20 mouse cellular contexts compared by ENCODE assay signal in the genomic region with DNA sequence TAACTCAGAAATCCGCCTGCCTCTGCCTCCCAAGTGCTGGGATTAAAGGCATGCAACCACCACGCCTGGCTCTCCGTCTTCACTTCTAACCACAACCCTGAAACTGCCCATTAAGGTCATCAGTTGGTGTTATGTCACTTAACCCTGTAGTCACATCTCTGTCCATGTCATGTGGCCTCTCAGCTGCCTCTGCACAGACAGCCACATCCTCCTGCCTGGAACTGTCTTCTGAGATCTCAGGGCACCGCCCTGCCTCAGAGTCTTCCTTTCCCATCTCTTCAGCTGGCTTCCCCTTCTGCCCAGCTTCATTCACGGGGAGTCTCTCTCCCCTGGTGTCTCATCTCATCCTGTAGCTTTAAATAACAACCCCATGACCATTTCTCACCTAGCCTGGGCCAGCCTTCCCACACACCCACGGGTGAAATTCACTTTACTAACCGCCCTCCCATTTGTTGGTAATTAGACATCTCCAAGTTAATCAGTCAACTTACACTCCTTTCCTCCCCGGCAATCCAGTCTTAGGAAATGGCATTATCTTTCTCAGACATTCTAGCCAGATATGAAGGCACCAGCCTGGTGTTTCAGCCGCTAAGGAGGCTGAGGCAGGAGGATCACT. TPM values are rescaled to one million over a fixed set of nuclear protein-coding genes. Genes with fewer than 3 reads are reported as not detected.
DNase-seq lines count a peak whose midpoint lies in the region; ATAC-seq and TF ChIP-seq lines count a peak whose summit lies in the region.
"Had no signal": no experiment of that assay in that cellular context is flagged by ENCODE, and none has a peak within 500 bp of the region (broad histone marks: within the 10 kb centered on the region; RNA-seq: fewer than 3 reads in every experiment).

No protein-coding gene starts in this region.

- no peaks in the 10 kb centered on the region for H3K36me3 ChIP-seq in liver, embryonic 14.5 days (replicated peaks; ENCODE audit: control insufficient read depth, insufficient read depth, low read depth)
- no peaks in the 10 kb centered on the region for H3K36me3 ChIP-seq in liver, embryonic 12.5 days
- H3K36me3 ChIP-seq in kidney, embryonic 15.5 days: no peaks in the 10 kb centered on the region
- H3K36me3 ChIP-seq in hindbrain, embryonic 10.5 days: no peaks in the 10 kb centered on the region
- H3K36me3 ChIP-seq: embryonic facial prominence, embryonic 12.5 days; heart, embryonic 12.5 days had no signal

- DNase-seq in heart, adult 11 months: peak; percentile 98
- DNase-seq in heart, postnatal 4 days: no peak
- no peak for DNase-seq in liver, embryonic 14.5 days (ENCODE audit: low read depth in 3 of 3, low spot score in 3 of 3)
- no peak for DNase-seq in left cerebral cortex, postnatal 14 days (ENCODE audit: low spot score in 2 of 2)
- DNase-seq in hindbrain, embryonic 10.5 days (ENCODE audit: low spot score): no peak
- DNase-seq: adrenal gland, postnatal 36 days; cerebellum, adult 18-20 months; gastrocnemius, postnatal 10 days; right cerebral cortex, adult 18-20 months; thymus, postnatal 14 days had no signal

- no peaks in the 10 kb centered on the region for H3K9me3 ChIP-seq in liver, embryonic 14.5 days (ENCODE audit: control insufficient read depth, low read length)
- H3K9me3 ChIP-seq in liver, embryonic 12.5 days (replicated peaks): no peaks in the 10 kb centered on the region
- H3K9me3 ChIP-seq in kidney, embryonic 15.5 days (replicated peaks): no peaks in the 10 kb centered on the region
- no peaks in the 10 kb centered on the region for H3K9me3 ChIP-seq in hindbrain, embryonic 10.5 days
- H3K9me3 ChIP-seq: embryonic facial prominence, embryonic 12.5 days; heart, embryonic 12.5 days had no signal

- H3K4me1 ChIP-seq in liver, embryonic 14.5 days (replicated peaks; ENCODE audit: control insufficient read depth in 2 of 2, insufficient read depth in 2 of 2, low read length in 1 of 2): peaks cover 0 to 9% of the 10 kb centered on the region in 2 experiments; a peak in 2 of 4 replicates
- peaks cover 25% of the 10 kb centered on the region for H3K4me1 ChIP-seq in liver, embryonic 12.5 days
- H3K4me1 ChIP-seq in kidney, embryonic 15.5 days: peaks cover 25% of the 10 kb centered on the region
- peaks cover 22% of the 10 kb centered on the region for H3K4me1 ChIP-seq in hindbrain, embryonic 10.5 days (replicated peaks)

- no peak overlapping the region for H3K4me2 ChIP-seq in liver, embryonic 14.5 days (ENCODE audit: low read depth)
- no peak overlapping the region for H3K4me2 ChIP-seq in liver, embryonic 12.5 days
- H3K4me2 ChIP-seq in kidney, embryonic 15.5 days: no peak overlapping the region
- H3K4me2 ChIP-seq: embryonic facial prominence, embryonic 12.5 days; heart, embryonic 12.5 days had no signal

- WGBS in liver, embryonic 14.5 days (ENCODE audit: insufficient replicate concordance): 25% methylated on average over 9 of the region's 9 CpGs
- 32% methylated on average over 9 of the region's 9 CpGs for WGBS in liver, embryonic 12.5 days (ENCODE audit: insufficient replicate concordance)
- 65% methylated on average over 9 of the region's 9 CpGs for WGBS in kidney, embryonic 15.5 days
- WGBS in hindbrain, embryonic 10.5 days: 83% methylated on average over 9 of the region's 9 CpGs

- H3K27ac ChIP-seq in liver, embryonic 14.5 days: no peak overlapping the region
- no peak overlapping the region for H3K27ac ChIP-seq in liver, embryonic 12.5 days
- H3K27ac ChIP-seq in kidney, embryonic 15.5 days: peak overlapping the region; percentile 7; the same call in 1 of the 2 replicates
- H3K27ac ChIP-seq in hindbrain, embryonic 10.5 days: no peak overlapping the region
- H3K27ac ChIP-seq: embryonic facial prominence, embryonic 12.5 days; left cerebral cortex, adult 2 months; stomach, postnatal 0 days had no signal

- no peaks in the 10 kb centered on the region for H3K27me3 ChIP-seq in liver, embryonic 14.5 days (ENCODE audit: control insufficient read depth, insufficient read depth, low read length)
- H3K27me3 ChIP-seq in liver, embryonic 12.5 days (replicated peaks): peaks cover 15% of the 10 kb centered on the region
- no peaks in the 10 kb centered on the region for H3K27me3 ChIP-seq in kidney, embryonic 15.5 days
- H3K27me3 ChIP-seq in hindbrain, embryonic 10.5 days (ENCODE audit: insufficient read depth, poor library complexity, severe bottlenecking): 0 out of 2 replicates have a peak, but pooled peaks cover 10% of the 10 kb centered on the region
- H3K27me3 ChIP-seq: embryonic facial prominence, embryonic 12.5 days; heart, embryonic 12.5 days; Patski had no signal

- intact Hi-C loops in left cerebral cortex, postnatal 14 days (cut with DNase I): no loop called here

- no peak overlapping the region for H3K4me3 ChIP-seq in liver, embryonic 14.5 days (ENCODE audit: insufficient read depth in 1 of 2, low read depth in 2 of 2, low read length in 2 of 2)
- H3K4me3 ChIP-seq in liver, embryonic 12.5 days: no peak overlapping the region
- no peak overlapping the region for H3K4me3 ChIP-seq in kidney, embryonic 15.5 days (replicated peaks)
- H3K4me3 ChIP-seq in hindbrain, embryonic 10.5 days: no peak overlapping the region
- H3K4me3 ChIP-seq: embryonic facial prominence, embryonic 12.5 days; heart, embryonic 12.5 days; left cerebral cortex, adult 2 months; myocyte had no signal

- TF ChIP-seq EP300 in liver, embryonic 14.5 days (IDR thresholded peaks at IDR 0.05; ENCODE audit: low read depth): 0 out of 2 replicates have a peak, but pooled peaks have one; percentile 13

- ATAC-seq in liver, embryonic 14.5 days (ENCODE audit: insufficient read depth): no peak
- no peak for ATAC-seq in liver, embryonic 12.5 days
- ATAC-seq in kidney, embryonic 15.5 days (replicated peaks; ENCODE audit: low FRiP score): no peak
- peak; percentile 92 for ATAC-seq in monocyte, adult 5-6 weeks (replicated peaks; ENCODE audit: insufficient number of reproducible peaks, low FRiP score, low TSS enrichment, poor library complexity, severe bottlenecking)
- ATAC-seq: Patski had no signal

- TF ChIP-seq CTCF in liver, embryonic 14.5 days (IDR thresholded peaks at IDR 0.05; ENCODE audit: low read depth): no peak

- H3K9ac ChIP-seq in liver, embryonic 14.5 days (replicated peaks): no peak overlapping the region
- H3K9ac ChIP-seq in liver, embryonic 12.5 days: no peak overlapping the region
- no peak overlapping the region for H3K9ac ChIP-seq in kidney, embryonic 15.5 days
- H3K9ac ChIP-seq: embryonic facial prominence, embryonic 12.5 days; heart, embryonic 12.5 days had no signal

RNA-seq across cellular contexts. Expression of gene Tnfsf12, which starts 3.3 kb away (rescaled TPM):
- total RNA-seq in heart, postnatal 4 days (2021): 10 to 100 TPM; 13.7 to 16.4 TPM
- polyA plus RNA-seq in liver, embryonic 14.5 days (2012; rRNA removed): 3.7 and 4.3 TPM in 2 replicates
- 2.6 and 3.1 TPM in 2 replicates for polyA plus RNA-seq in liver, embryonic 14.5 days (2014; fragmentation: Nextera tagmentation; extraction: Ambion mirVana)
- polyA plus RNA-seq in liver, embryonic 12.5 days (2016; fragmentation: Nextera tagmentation; extraction: Ambion mirVana): 3.3 and 3.6 TPM in 2 replicates
- 9.1 and 11.1 TPM in 2 replicates for polyA plus RNA-seq in kidney, embryonic 15.5 days (2015; fragmentation: Nextera tagmentation; extraction: Ambion mirVana)
- total RNA-seq in monocyte, adult 5-6 weeks (2017): 2.5 to 23.1 TPM (median 10.7 TPM) in 3 replicates
- 1 to 10 TPM; 5.8 to 7.6 TPM for total RNA-seq in left cerebral cortex, postnatal 14 days (2021)
- polyA plus RNA-seq in hindbrain, embryonic 10.5 days (2016; fragmentation: Nextera tagmentation; extraction: Ambion mirVana): 2.2 and 2.3 TPM in 2 replicates
- total RNA-seq: common myeloid progenitor, adult 5-6 weeks had no signal

RNA-seq across cellular contexts. Expression of gene Tnfsfm13, which starts 3.6 kb away (rescaled TPM):
- 1 to 10 TPM; 1.9 to 3.0 TPM for total RNA-seq in heart, postnatal 4 days (2021)
- polyA plus RNA-seq in liver, embryonic 14.5 days (2012; rRNA removed): 0.53 and 0.80 TPM in 2 replicates
- polyA plus RNA-seq in liver, embryonic 14.5 days (2014; fragmentation: Nextera tagmentation; extraction: Ambion mirVana): 0.70 and 1.7 TPM in 2 replicates
- 0.72 and 0.98 TPM in 2 replicates for polyA plus RNA-seq in liver, embryonic 12.5 days (2016; fragmentation: Nextera tagmentation; extraction: Ambion mirVana)
- 4.5 and 7.0 TPM in 2 replicates for polyA plus RNA-seq in kidney, embryonic 15.5 days (2015; fragmentation: Nextera tagmentation; extraction: Ambion mirVana)
- total RNA-seq in monocyte, adult 5-6 weeks (2017): 23.9 to 50.5 TPM (median 24.3 TPM) in 3 replicates
- total RNA-seq in left cerebral cortex, postnatal 14 days (2021): under 1 TPM; 0.81 to 0.95 TPM
- polyA plus RNA-seq in hindbrain, embryonic 10.5 days (2016; fragmentation: Nextera tagmentation; extraction: Ambion mirVana): 0.82 and 0.85 TPM in 2 replicates

RNA-seq across cellular contexts. Expression of gene Tnfsf13, which starts 6.7 kb away (rescaled TPM):
- 1 to 10 TPM; 2.3 to 2.6 TPM for total RNA-seq in heart, postnatal 4 days (2021)
- 0.21 and 0.26 TPM in 2 replicates for polyA plus RNA-seq in liver, embryonic 14.5 days (2012; rRNA removed)
- 0.20 TPM in 1 of 2 replicates, not detected in the other for polyA plus RNA-seq in liver, embryonic 14.5 days (2014; fragmentation: Nextera tagmentation; extraction: Ambion mirVana)
- polyA plus RNA-seq in liver, embryonic 12.5 days (2016; fragmentation: Nextera tagmentation; extraction: Ambion mirVana): 0.14 and 0.23 TPM in 2 replicates
- polyA plus RNA-seq in kidney, embryonic 15.5 days (2015; fragmentation: Nextera tagmentation; extraction: Ambion mirVana): 0.45 and 0.53 TPM in 2 replicates
- total RNA-seq in monocyte, adult 5-6 weeks (2017): 40.3 to 90.5 TPM (median 78.8 TPM) in 3 replicates
- 1 to 10 TPM; 1.7 to 2.0 TPM for total RNA-seq in left cerebral cortex, postnatal 14 days (2021)
- 0.14 and 0.30 TPM in 2 replicates for polyA plus RNA-seq in hindbrain, embryonic 10.5 days (2016; fragmentation: Nextera tagmentation; extraction: Ambion mirVana)

RNA-seq across cellular contexts. Expression of gene Senp3, which starts 10.4 kb away (rescaled TPM):
- total RNA-seq in heart, postnatal 4 days (2021): 10 to 100 TPM; 58.0 to 61.3 TPM
- polyA plus RNA-seq in liver, embryonic 14.5 days (2012; rRNA removed): 37.0 and 45.8 TPM in 2 replicates
- 21.0 and 24.5 TPM in 2 replicates for polyA plus RNA-seq in liver, embryonic 14.5 days (2014; fragmentation: Nextera tagmentation; extraction: Ambion mirVana)
- polyA plus RNA-seq in liver, embryonic 12.5 days (2016; fragmentation: Nextera tagmentation; extraction: Ambion mirVana): 53.8 and 56.2 TPM in 2 replicates
- 91.6 and 95.2 TPM in 2 replicates for polyA plus RNA-seq in kidney, embryonic 15.5 days (2015; fragmentation: Nextera tagmentation; extraction: Ambion mirVana)
- 67.5 to 144 TPM (median 118 TPM) in 3 replicates for total RNA-seq in monocyte, adult 5-6 weeks (2017)
- 100 to 1,000 TPM in 1 of 2 experiments, 10 to 100 TPM in 1; 91.5 to 102 TPM for total RNA-seq in left cerebral cortex, postnatal 14 days (2021)
- 116 and 122 TPM in 2 replicates for polyA plus RNA-seq in hindbrain, embryonic 10.5 days (2016; fragmentation: Nextera tagmentation; extraction: Ambion mirVana)

RNA-seq across cellular contexts. Expression of gene Eif4a1, which starts 20.1 kb away (rescaled TPM):
- total RNA-seq in heart, postnatal 4 days (2021): 100 to 1,000 TPM; 535 to 537 TPM
- polyA plus RNA-seq in liver, embryonic 14.5 days (2012; rRNA removed): 312 and 420 TPM in 2 replicates
- 316 TPM in 2 replicates for polyA plus RNA-seq in liver, embryonic 14.5 days (2014; fragmentation: Nextera tagmentation; extraction: Ambion mirVana)
- 393 and 408 TPM in 2 replicates for polyA plus RNA-seq in liver, embryonic 12.5 days (2016; fragmentation: Nextera tagmentation; extraction: Ambion mirVana)
- polyA plus RNA-seq in kidney, embryonic 15.5 days (2015; fragmentation: Nextera tagmentation; extraction: Ambion mirVana): 586 and 589 TPM in 2 replicates
- total RNA-seq in monocyte, adult 5-6 weeks (2017): 597 to 694 TPM (median 633 TPM) in 3 replicates
- 100 to 1,000 TPM; 368 to 371 TPM for total RNA-seq in left cerebral cortex, postnatal 14 days (2021)
- polyA plus RNA-seq in hindbrain, embryonic 10.5 days (2016; fragmentation: Nextera tagmentation; extraction: Ambion mirVana): 740 and 935 TPM in 2 replicates
